Mouse (Mus musculus) right cerebral cortex, postnatal 4 days (tissue): ENCODE measurements at regions not wholly inside any gene's neighbourhood (a gene's known extent, or its start where the extent isn't known, plus 50 kb on each side); places are given as distances from the start of the nearest gene placed in this dataset.

Source experiments
- DNase-seq: peaks from one replicate; pipeline ENCODE4 v3.0.0-alpha.2; 2022

DNA sequence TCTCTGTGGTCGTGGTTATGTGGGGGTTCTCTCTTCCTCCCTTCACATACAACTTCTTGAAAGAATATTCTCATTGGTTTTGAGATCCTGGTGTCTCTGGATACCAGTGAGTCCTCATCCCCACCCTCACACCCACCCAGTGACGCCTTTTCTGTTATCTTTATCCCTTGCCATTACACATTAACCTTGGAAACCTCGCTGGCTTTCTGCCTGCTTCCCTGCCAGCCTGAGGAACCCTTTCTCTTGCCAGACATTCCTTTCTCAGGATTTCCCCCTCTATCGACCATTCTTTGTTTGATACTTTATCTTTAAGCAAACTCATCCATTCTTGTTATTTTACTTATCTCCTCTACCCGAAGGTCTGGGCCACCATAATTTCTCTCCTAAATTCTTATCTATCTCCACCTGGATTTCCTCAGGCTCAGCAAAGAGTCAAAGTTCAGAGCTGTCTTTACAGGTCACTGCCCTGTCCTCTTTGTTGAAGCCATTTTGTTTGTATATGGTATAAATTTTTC, 182.5 kb upstream of the Nr2f2 start:
- DNase-seq: no peak

DNA sequence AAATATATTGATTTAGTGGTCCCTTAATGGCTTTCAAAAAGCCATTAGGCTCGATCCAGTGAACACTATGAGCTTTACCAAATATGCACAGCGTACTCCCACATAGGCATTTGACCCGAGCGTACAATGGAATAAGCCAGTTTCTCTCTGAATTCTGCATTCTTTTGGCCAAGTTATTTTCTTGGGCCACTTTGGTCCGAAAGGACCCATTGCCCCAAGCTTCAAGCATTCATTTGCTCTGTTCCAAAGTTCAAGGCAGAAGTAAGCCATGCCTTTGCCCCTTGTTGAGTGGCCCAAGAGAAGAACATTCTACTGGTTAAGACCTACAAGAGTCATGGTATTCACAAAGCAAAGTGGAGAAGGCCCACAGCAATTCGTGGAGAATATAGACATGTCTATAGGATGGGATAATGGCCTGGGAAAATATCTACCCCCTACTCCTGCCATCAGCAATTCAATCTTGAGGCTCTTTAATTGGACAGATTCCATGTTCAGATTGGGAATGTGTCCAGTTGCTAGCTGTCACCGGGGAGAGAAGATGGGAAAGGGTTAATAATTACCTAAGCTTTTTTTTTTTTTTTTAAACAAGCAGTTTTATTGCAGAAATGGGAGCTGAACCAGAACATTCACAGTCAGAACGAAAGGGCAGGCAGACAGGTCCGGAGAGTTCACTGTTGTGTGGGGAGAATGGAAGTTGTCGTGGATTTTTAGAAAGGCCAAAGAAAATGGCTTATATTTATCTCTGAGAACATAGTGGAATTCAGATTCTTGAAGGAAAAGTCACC, 175.5 kb upstream of the Nr2f2 start:
- no peak for DNase-seq

DNA sequence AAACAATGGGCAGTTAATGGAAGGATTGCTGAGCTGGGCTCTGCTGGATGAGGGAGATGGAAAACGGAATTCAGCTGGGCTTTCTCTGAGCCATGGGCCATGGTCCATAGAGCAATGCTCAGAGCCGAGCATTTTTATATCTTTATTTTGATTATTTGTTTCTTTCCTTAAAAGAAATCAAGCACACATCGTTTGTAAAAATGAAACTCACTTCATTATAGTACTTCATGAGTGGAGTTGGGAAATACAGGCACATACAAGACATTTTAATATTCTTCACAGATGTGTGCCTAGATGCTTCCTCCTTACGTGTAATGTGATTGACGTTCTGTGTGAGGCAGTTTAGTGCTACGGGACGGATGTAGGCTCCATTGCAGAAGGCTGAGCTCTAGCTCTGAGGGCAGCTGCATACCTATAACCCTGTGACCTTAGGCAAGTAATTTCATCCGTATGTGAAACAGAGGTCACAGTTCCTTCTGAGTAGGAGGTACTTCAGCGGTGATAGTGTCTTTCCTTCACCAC, 172.6 kb upstream of the Nr2f2 start:
- no peak for DNase-seq

GRCm38 (mm10) chr7:70536046-70536445, 169.5 kb upstream of the Nr2f2 start:
- DNase-seq: no peak

- DNase-seq: no peak
Measured at GRCm38 (mm10) chr7:70533552-70533951, 167.0 kb upstream of the Nr2f2 start.

DNA sequence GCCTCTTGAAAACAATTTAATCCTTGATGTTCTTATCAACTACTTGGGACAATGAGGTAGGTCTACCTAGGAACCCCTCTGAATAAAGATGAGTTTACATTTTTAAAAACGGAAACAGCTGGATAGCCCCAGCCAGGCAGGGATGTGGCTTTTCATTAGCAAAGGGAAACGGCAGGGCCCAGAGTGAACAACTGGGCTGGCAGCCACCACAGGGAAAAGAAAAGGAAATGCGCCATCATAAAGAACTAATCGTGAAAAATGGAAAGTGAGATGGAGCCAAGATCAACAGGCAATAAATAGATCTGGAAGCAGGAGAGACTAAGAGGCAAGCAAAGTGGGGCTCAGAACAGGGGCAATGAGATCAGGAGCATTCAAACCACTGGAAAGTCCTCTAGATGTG, 161.4 kb upstream of the Nr2f2 start:
- DNase-seq: no peak

DNA sequence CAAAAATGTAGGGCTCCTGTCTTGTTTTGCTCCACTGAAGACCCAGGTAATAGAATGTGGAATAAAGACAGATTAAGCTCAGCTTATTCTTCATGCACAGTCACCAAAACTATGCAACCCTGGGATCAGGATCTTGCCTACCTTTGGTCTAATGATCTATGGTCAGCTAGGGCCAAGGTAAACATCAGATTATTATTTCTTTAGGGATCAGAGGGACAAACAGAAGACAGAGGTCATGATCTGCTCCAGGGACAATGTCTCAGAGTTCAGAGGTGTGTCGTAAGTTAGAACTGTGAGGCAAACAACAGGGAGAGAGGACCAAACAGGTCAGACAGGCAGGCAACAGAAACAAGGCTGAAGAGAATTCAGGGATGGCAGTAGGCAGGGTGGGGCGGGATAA, 158.8 kb upstream of the Nr2f2 start:
- DNase-seq: no peak

GRCm38 (mm10) chr7:70524744-70525143, 158.2 kb upstream of the Nr2f2 start:
- no peak for DNase-seq

GRCm38 (mm10) chr7:70524251-70524650, 157.7 kb upstream of the Nr2f2 start:
- no peak for DNase-seq

DNA sequence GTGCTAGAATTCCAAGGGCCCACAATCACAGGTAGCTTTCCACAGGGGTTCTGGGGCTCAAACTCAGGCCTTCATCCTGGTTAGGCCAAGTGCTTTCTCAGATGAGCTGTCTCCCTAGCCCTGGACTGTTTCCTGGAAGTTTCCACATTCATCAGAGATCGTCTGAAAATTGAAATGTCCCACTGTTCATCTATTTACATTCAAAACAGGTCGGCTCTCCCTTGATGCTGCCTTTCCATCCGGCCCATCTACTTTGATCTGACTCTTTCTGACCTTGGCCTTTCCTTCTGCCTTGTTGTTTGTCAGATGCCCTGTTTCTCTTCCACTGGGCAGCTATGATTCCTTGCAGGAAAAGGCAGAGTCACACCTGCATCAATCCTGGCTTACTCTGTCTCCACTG, 150.2 kb upstream of the Nr2f2 start:
- no peak for DNase-seq

DNA sequence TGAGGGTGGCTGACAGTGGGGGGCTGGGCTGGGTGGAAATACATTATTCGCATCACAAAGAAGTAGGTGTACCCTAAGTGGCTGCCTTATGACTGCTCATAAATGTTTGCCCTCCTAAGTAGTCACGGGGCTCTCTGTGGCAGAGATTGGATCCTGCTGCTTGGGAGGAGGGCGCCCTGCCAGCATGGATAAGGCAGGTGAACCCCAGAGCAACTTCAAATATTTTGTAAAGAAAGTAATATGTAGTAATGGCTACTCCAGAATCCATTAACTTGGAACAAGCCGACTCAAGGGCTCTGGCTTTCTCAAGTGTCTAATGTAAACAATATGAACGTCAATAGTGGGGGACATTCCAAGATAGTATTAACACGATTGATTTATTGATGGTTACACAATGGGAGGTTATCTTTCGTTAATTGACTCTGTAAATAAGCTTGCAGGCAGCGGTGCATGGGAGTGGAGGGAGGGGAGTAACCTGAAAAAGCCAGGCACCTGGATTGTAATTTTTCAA, 148.9 kb upstream of the Nr2f2 start:
- no peak for DNase-seq

DNA sequence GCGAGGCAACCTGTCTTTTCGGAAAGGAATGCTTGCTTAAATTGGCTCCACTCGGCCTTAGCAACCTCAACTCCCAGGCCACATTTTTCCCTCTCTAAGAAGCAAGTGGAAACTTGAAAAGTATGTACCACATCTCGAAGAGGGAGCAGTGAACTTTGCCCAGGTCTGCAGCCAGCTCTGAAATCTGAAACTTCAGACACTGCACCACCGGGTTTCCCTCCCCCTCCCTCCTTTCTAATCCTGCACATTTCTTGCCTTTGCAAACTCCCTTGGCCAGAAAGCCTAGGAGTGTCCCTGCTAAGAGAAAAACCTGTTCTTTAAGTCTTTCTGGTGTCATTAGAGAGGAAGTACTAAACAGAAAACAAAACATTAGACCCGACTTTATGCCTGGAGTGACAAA, 148.1 kb upstream of the Nr2f2 start:
- no peak for DNase-seq

GRCm38 (mm10) chr7:70512354-70512753, 145.8 kb upstream of the Nr2f2 start:
- DNase-seq: no peak

GRCm38 (mm10) chr7:70505671-70506181, 139.2 kb upstream of the Nr2f2 start:
- no peak for DNase-seq

GRCm38 (mm10) chr7:70501821-70502220, 135.3 kb upstream of the Nr2f2 start:
- no peak for DNase-seq

GRCm38 (mm10) chr7:70496541-70497154, 130.1 kb upstream of the Nr2f2 start:
- DNase-seq: no peak

- DNase-seq: no peak
Measured at GRCm38 (mm10) chr7:70484201-70484600, 117.7 kb upstream of the Nr2f2 start.

DNA sequence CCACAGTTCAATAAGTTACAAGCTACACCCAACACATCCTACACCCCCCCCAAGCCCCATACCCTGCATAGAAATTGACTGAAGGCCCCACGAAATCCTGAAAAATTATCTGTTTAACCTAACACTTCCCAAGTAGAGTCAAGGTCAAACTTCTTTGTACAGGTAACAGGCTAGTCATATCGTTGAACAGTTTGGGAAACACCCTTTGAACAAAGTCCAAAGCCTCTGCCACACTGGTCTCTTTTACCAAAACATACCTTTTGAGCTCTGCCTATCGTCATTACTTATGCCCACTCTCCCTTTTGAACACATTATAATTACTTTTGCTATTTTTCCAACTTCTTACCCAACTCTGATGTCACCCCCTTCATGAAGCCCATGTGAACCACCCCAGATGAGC, 117.0 kb upstream of the Nr2f2 start:
- DNase-seq: no peak

GRCm38 (mm10) chr7:70481880-70482279, 115.3 kb upstream of the Nr2f2 start:
- DNase-seq: no peak

GRCm38 (mm10) chr7:70472786-70473185, 106.3 kb upstream of the Nr2f2 start:
- no peak for DNase-seq

DNA sequence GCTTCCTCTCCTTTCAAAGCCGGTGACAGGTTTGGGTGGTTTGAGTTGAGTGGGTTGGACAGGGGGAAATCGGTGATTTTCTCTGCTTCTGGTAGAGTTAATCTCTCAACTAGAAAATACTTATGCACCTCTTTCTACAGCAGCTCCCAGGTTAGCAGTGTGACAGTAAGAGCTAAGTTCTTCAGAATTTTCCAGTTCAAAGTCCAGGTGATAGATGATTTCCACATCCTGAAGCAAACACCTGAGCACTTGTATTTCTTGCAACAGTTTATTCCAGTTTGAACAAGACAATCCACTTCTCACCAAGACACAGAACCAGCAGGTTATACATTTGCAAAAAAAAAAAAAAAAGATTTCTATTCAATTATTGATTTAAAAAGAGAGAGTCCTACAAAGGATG, 104.0 kb upstream of the Nr2f2 start:
- no peak for DNase-seq

- no peak for DNase-seq
Measured at GRCm38 (mm10) chr7:70462131-70462530, 95.6 kb upstream of the Nr2f2 start.

DNA sequence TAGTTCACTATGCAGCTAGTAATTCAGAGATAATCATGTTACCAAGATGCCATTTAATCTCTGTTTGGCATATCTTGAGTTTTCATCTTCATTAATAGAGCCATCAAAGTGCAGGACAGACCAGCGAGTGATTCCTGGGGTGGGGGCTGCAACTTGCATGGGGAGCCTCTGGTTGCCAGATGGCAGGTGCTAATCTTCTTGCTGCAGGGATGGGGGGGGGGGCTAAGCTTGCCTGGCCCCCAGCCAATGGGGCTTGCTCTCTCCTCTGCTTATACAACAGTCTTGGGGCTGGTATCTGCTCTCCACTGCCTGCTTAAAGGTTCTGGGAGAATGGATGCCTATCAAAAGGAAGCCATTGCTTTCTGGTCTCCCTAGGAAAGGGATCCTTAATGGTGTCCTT, 88.0 kb upstream of the Nr2f2 start:
- no peak for DNase-seq

DNA sequence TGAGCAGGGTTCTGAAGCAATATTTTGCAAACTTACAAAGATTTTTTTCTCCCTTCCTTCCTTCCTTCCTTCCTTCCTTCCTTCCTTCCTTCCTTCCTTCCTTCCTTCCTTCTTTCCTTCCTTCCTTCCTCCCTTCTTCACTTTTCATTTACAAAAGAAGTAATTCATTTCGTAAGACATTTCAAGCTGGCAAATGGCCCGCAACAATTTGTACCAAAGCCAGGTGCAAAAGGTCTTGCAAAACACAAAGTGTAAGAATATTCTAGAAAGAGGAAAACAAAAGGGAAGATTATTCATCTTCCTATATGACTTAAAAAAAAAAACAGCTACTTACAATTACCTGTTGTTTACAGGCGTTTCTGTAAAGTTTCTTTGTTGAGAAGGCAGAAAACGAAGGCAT, 86.3 kb upstream of the Nr2f2 start:
- no peak for DNase-seq
